Mouse (Mus musculus): ENCODE measurements around the gene Nup62. TPM values are rescaled to one million over a fixed set of nuclear protein-coding genes. Genes with fewer than 3 reads are reported as not detected.
"Not testable (repeated sequence)": the region's sequence is repeated elsewhere in the genome, so short reads cannot be mapped to it uniquely, and the experiment has no call there.

Nup62 gene
- total RNA-seq, 2 experiments from 2014 or later: 33.0 to 37.1 TPM

- intact Hi-C loops (cut with DNase I): loop anchor here (2.0 kb wide), 1 partner anchor 19 kb away; no protein-coding TSS in a partner anchor
- not testable (repeated sequence) for DNase-seq (ENCODE audit: low spot score in 2 of 2)
Measured at GRCm38 (mm10) chr7:44871774-44872173, 55.9 kb downstream of the Nup62 start.

GRCm38 (mm10) chr7:44877833-44878232 is 61.9 kb downstream of the Nup62 start:
- DNase-seq (ENCODE audit: low spot score in 2 of 2): no peak
- intact Hi-C loops (cut with DNase I): no loop called here

Small RNA genes lying within 50 kb of the gene (microRNA-seq; reads per million reads assigned to microRNA genes)
- 0 reads per million in 2 experiments for gene Mir707

Other genes with a start within 250 kb of the Nup62 start
- not detected for gene Napsa, start 243.7 kb upstream of the Nup62 start, total RNA-seq (2021)
- gene Kcnc3, start 225.4 kb upstream of the Nup62 start, total RNA-seq (2021): 10 to 100 TPM; 74.2 to 75.5 TPM
- 10 to 100 TPM in 1 of 2 experiments, 1 to 10 TPM in 1; 8.8 to 14.5 TPM for gene Myh14, start 145.2 kb upstream of the Nup62 start, total RNA-seq (2021)
- not detected for gene Izumo2, start 107.3 kb upstream of the Nup62 start, total RNA-seq (2021)
- 10 to 100 TPM; 25.0 to 28.2 TPM for gene Vrk3, start 67.7 kb upstream of the Nup62 start, total RNA-seq (2021)
- under 1 TPM; 0.37 to 0.38 TPM for gene Zfp473, start 65.0 kb upstream of the Nup62 start, total RNA-seq (2021)
- gene Il4i1, start 299 bp downstream of the Nup62 start, total RNA-seq (2021): 1 to 10 TPM; 2.3 to 3.1 TPM
- gene Atf5, start 570 bp downstream of the Nup62 start, total RNA-seq (2021): 10 to 100 TPM; 24.4 to 25.1 TPM
- 10 to 100 TPM; 80.8 to 81.1 TPM for gene Akt1s1, start 32.9 kb downstream of the Nup62 start, total RNA-seq (2021)
- 10 to 100 TPM; 48.3 to 58.7 TPM for gene Tbc1d17, start 33.0 kb downstream of the Nup62 start, total RNA-seq (2021)
- 10 to 100 TPM; 26.1 to 28.7 TPM for gene Pnkp, start 41.1 kb downstream of the Nup62 start, total RNA-seq (2021)
- gene Ptov1, start 53.7 kb downstream of the Nup62 start, total RNA-seq (2021): 100 to 1,000 TPM; 263 to 271 TPM
- gene Med25, start 76.6 kb downstream of the Nup62 start, total RNA-seq (2021): 100 to 1,000 TPM in 1 of 2 experiments, 10 to 100 TPM in 1; 92.5 to 103 TPM
- 10 to 100 TPM; 20.4 to 22.9 TPM for gene Fuz, start 80.0 kb downstream of the Nup62 start, total RNA-seq (2021)
- gene Ap2a1, start 113.4 kb downstream of the Nup62 start, total RNA-seq (2021): 100 to 1,000 TPM; 381 to 392 TPM
- gene Tsks, start 127.1 kb downstream of the Nup62 start, total RNA-seq (2021): 1 to 10 TPM; 2.6 to 2.8 TPM
- 100 to 1,000 TPM in 1 of 2 experiments, 10 to 100 TPM in 1; 97.4 to 101 TPM for gene Cpt1c, start 158.8 kb downstream of the Nup62 start, total RNA-seq (2021)
- 100 to 1,000 TPM; 166 to 183 TPM for gene Prmt1, start 170.5 kb downstream of the Nup62 start, total RNA-seq (2021)
- gene Irf3, start 181.6 kb downstream of the Nup62 start, total RNA-seq (2021): 10 to 100 TPM; 26.7 to 30.4 TPM
- 1 to 10 TPM; 2.7 to 3.3 TPM for gene Bcl2l12, start 182.6 kb downstream of the Nup62 start, total RNA-seq (2021)
- 100 to 1,000 TPM; 153 to 162 TPM for gene Scaf1, start 200.3 kb downstream of the Nup62 start, total RNA-seq (2021)
- gene Rras, start 201.9 kb downstream of the Nup62 start, total RNA-seq (2021): 10 to 100 TPM; 11.4 to 13.0 TPM
- gene Prr12, start 236.8 kb downstream of the Nup62 start, total RNA-seq (2021): 10 to 100 TPM; 61.4 to 65.7 TPM
- 10 to 100 TPM; 52.4 to 54.1 TPM for gene Nosip, start 246.3 kb downstream of the Nup62 start, total RNA-seq (2021)
- 1 to 10 TPM; 6.6 to 7.1 TPM for gene Prrg2, start 246.6 kb downstream of the Nup62 start, total RNA-seq (2021)